Mouse (Mus musculus): ENCODE measurements at regions not wholly inside any gene's neighbourhood (a gene's known extent, or its start where the extent isn't known, plus 50 kb on each side); places are given as distances from the start of the nearest gene placed in this dataset.

- DNase-seq (ENCODE audit: low spot score) = no peak
These were observed 1564.5 kb upstream of the Gulo start for GRCm38 (mm10) chr14:67573451-67573995.

GRCm38 (mm10) chr14:67569744-67570322 lies 1560.8 kb upstream of the Gulo start:
- Histone ChIP-seq H3K9ac (ENCODE audit: low read depth, low read length) (no peak overlapping the region), H3K27ac (ENCODE audit: low read depth, low read length) (no peak overlapping the region), H3K27me3 (replicated peaks; ENCODE audit: control insufficient read depth, insufficient read depth, low read length) (no peaks in the 10 kb centered on the region), H3K9me3 (ENCODE audit: control insufficient read depth, low read length) (no peaks in the 10 kb centered on the region), H3K4me1 (replicated peaks; ENCODE audit: control insufficient read depth, insufficient read depth, low read length) (no peaks in the 10 kb centered on the region), H3K36me3 (ENCODE audit: control insufficient read depth, insufficient read depth, low read length) (no peaks in the 10 kb centered on the region), H3K4me2 (no peak overlapping the region), H3K4me3 (ENCODE audit: low read depth, low read length) (no peak overlapping the region)
- 65% methylated on average over 17 of the region's 17 CpGs for WGBS
- ATAC-seq (replicated peaks; ENCODE audit: low FRiP score) (no peak; the same call in 1 of the 2 replicates), DNase-seq (ENCODE audit: low spot score) (no peak)

More at GRCm38 (mm10) chr14:67573451-67573995, 1564.5 kb upstream of the Gulo start:
- Histone ChIP-seq H3K27me3 (replicated peaks; ENCODE audit: control insufficient read depth, insufficient read depth, low read length) (no peaks in the 10 kb centered on the region), H3K27ac (ENCODE audit: low read depth, low read length) (no peak overlapping the region), H3K4me1 (replicated peaks; ENCODE audit: control insufficient read depth, insufficient read depth, low read length) (no peaks in the 10 kb centered on the region), H3K4me3 (ENCODE audit: low read depth, low read length) (no peak overlapping the region), H3K36me3 (ENCODE audit: control insufficient read depth, insufficient read depth, low read length) (no peaks in the 10 kb centered on the region), H3K9ac (ENCODE audit: low read depth, low read length) (no peak overlapping the region), H3K9me3 (ENCODE audit: control insufficient read depth, low read length) (no peaks in the 10 kb centered on the region), H3K4me2 (no peak overlapping the region)
- ATAC-seq (replicated peaks; ENCODE audit: low FRiP score) = no peak
- 71% methylated on average over 12 of the region's 12 CpGs for WGBS

- no peaks in the 10 kb centered on the region for H3K27me3 ChIP-seq (replicated peaks; ENCODE audit: control insufficient read depth, insufficient read depth, low read length)
- ATAC-seq (replicated peaks; ENCODE audit: low FRiP score) (no peak), DNase-seq (ENCODE audit: low spot score) (no peak)
- H3K9ac ChIP-seq (ENCODE audit: low read depth, low read length) = no peak overlapping the region
- H3K4me3 ChIP-seq (ENCODE audit: low read depth, low read length) = no peak overlapping the region
- no peaks in the 10 kb centered on the region for H3K9me3 ChIP-seq (ENCODE audit: control insufficient read depth, low read length)
- H3K27ac ChIP-seq (ENCODE audit: low read depth, low read length) = no peak overlapping the region
- H3K36me3 ChIP-seq (ENCODE audit: control insufficient read depth, insufficient read depth, low read length) = no peaks in the 10 kb centered on the region
- no peaks in the 10 kb centered on the region for H3K4me1 ChIP-seq (replicated peaks; ENCODE audit: control insufficient read depth, insufficient read depth, low read length)
- no peak overlapping the region for H3K4me2 ChIP-seq
- WGBS = 52% methylated on average over 22 of the region's 22 CpGs
These were observed 1560.1 kb upstream of the Gulo start for GRCm38 (mm10) chr14:67568896-67569743.

GRCm38 (mm10) chr14:67554897-67555296 lies 1545.9 kb upstream of the Gulo start:
- H3K4me2 ChIP-seq = no peak overlapping the region
- DNase-seq (ENCODE audit: low spot score) = no peak
- H3K4me3 ChIP-seq (ENCODE audit: low read depth, low read length) = no peak overlapping the region
- H3K36me3 ChIP-seq (ENCODE audit: control insufficient read depth, insufficient read depth, low read length) = no peaks in the 10 kb centered on the region
- H3K27ac ChIP-seq (ENCODE audit: low read depth, low read length) = no peak overlapping the region
- 89% methylated on average over 7 of the region's 7 CpGs for WGBS
- no peaks in the 10 kb centered on the region for H3K9me3 ChIP-seq (ENCODE audit: control insufficient read depth, low read length)
- no peaks in the 10 kb centered on the region for H3K27me3 ChIP-seq (replicated peaks; ENCODE audit: control insufficient read depth, insufficient read depth, low read length)
- H3K9ac ChIP-seq (ENCODE audit: low read depth, low read length) = no peak overlapping the region
- H3K4me1 ChIP-seq (replicated peaks; ENCODE audit: control insufficient read depth, insufficient read depth, low read length) = no peaks in the 10 kb centered on the region
- ATAC-seq (replicated peaks; ENCODE audit: low FRiP score) = no peak

- Histone ChIP-seq H3K9ac (ENCODE audit: low read depth, low read length) (no peak overlapping the region), H3K4me3 (ENCODE audit: low read depth, low read length) (no peak overlapping the region), H3K9me3 (ENCODE audit: control insufficient read depth, low read length) (no peaks in the 10 kb centered on the region), H3K27me3 (replicated peaks; ENCODE audit: control insufficient read depth, insufficient read depth, low read length) (no peaks in the 10 kb centered on the region), H3K36me3 (ENCODE audit: control insufficient read depth, insufficient read depth, low read length) (no peaks in the 10 kb centered on the region), H3K27ac (ENCODE audit: low read depth, low read length) (no peak overlapping the region), H3K4me2 (no peak overlapping the region), H3K4me1 (replicated peaks; ENCODE audit: control insufficient read depth, insufficient read depth, low read length) (no peaks in the 10 kb centered on the region)
- DNase-seq (ENCODE audit: low spot score) = no peak
- 73% methylated on average over 6 of the region's 6 CpGs for WGBS
- no peak for ATAC-seq (replicated peaks; ENCODE audit: low FRiP score)
These were observed 1541.6 kb upstream of the Gulo start for GRCm38 (mm10) chr14:67550462-67551185.

GRCm38 (mm10) chr14:67548750-67549149 lies 1539.7 kb upstream of the Gulo start:
- no peak overlapping the region for H3K27ac ChIP-seq (ENCODE audit: low read depth, low read length)
- no peaks in the 10 kb centered on the region for H3K36me3 ChIP-seq (ENCODE audit: control insufficient read depth, insufficient read depth, low read length)
- 78% methylated on average over 6 of the region's 6 CpGs for WGBS
- no peak for DNase-seq (ENCODE audit: low spot score)
- no peaks in the 10 kb centered on the region for H3K27me3 ChIP-seq (replicated peaks; ENCODE audit: control insufficient read depth, insufficient read depth, low read length)
- no peak overlapping the region for H3K9ac ChIP-seq (ENCODE audit: low read depth, low read length)
- H3K9me3 ChIP-seq (ENCODE audit: control insufficient read depth, low read length) = no peaks in the 10 kb centered on the region
- H3K4me2 ChIP-seq = no peak overlapping the region
- no peak for ATAC-seq (replicated peaks; ENCODE audit: low FRiP score)
- H3K4me3 ChIP-seq (ENCODE audit: low read depth, low read length) = no peak overlapping the region
- H3K4me1 ChIP-seq (replicated peaks; ENCODE audit: control insufficient read depth, insufficient read depth, low read length) = no peaks in the 10 kb centered on the region

GRCm38 (mm10) chr14:67545036-67545435 lies 1536.0 kb upstream of the Gulo start:
- no peaks in the 10 kb centered on the region for H3K36me3 ChIP-seq (ENCODE audit: control insufficient read depth, insufficient read depth, low read length)
- no peak for DNase-seq (ENCODE audit: low spot score)
- H3K27me3 ChIP-seq (replicated peaks; ENCODE audit: control insufficient read depth, insufficient read depth, low read length) = no peaks in the 10 kb centered on the region
- no peaks in the 10 kb centered on the region for H3K9me3 ChIP-seq (ENCODE audit: control insufficient read depth, low read length)
- no peak overlapping the region for H3K9ac ChIP-seq (ENCODE audit: low read depth, low read length)
- H3K4me1 ChIP-seq (replicated peaks; ENCODE audit: control insufficient read depth, insufficient read depth, low read length) = no peaks in the 10 kb centered on the region
- 74% methylated on average over 5 of the region's 5 CpGs for WGBS
- no peak for ATAC-seq (replicated peaks; ENCODE audit: low FRiP score)
- H3K27ac ChIP-seq (ENCODE audit: low read depth, low read length) = no peak overlapping the region
- H3K4me2 ChIP-seq = no peak overlapping the region
- H3K4me3 ChIP-seq (ENCODE audit: low read depth, low read length) = no peak overlapping the region

GRCm38 (mm10) chr14:67541271-67541711 lies 1532.3 kb upstream of the Gulo start:
- H3K9ac ChIP-seq (ENCODE audit: low read depth, low read length) = no peak overlapping the region
- no peak overlapping the region for H3K4me2 ChIP-seq
- no peak overlapping the region for H3K27ac ChIP-seq (ENCODE audit: low read depth, low read length)
- no peaks in the 10 kb centered on the region for H3K9me3 ChIP-seq (ENCODE audit: control insufficient read depth, low read length)
- no peaks in the 10 kb centered on the region for H3K4me1 ChIP-seq (replicated peaks; ENCODE audit: control insufficient read depth, insufficient read depth, low read length)
- no peak for DNase-seq (ENCODE audit: low spot score)
- no peak for ATAC-seq (replicated peaks; ENCODE audit: low FRiP score)
- H3K36me3 ChIP-seq (ENCODE audit: control insufficient read depth, insufficient read depth, low read length) = no peaks in the 10 kb centered on the region
- H3K4me3 ChIP-seq (ENCODE audit: low read depth, low read length) = no peak overlapping the region
- 60% methylated on average over 4 of the region's 4 CpGs for WGBS
- H3K27me3 ChIP-seq (replicated peaks; ENCODE audit: control insufficient read depth, insufficient read depth, low read length) = no peaks in the 10 kb centered on the region
